Mouse (Mus musculus) hindbrain, embryonic 13.5 days (tissue): ENCODE results near the gene Acsm2. TPM values are rescaled to one million over a fixed set of nuclear protein-coding genes. Genes with fewer than 3 reads are reported as not detected.

Source experiments
- ATAC-seq: fragments of 200-750 bp; cut with Nextera tagmentation; 2 replicates; pipeline ENCODE4 v1.8.0; 2017; ENCODE audit warnings: moderate TSS enrichment; ENCODE audit not compliant: low FRiP score
- H3K27ac ChIP-seq: fragments of 300-500 bp; sonication (generic); 2 replicates; pipeline ENCODE4 v1.5.1; 2015; ENCODE audit warnings: inconsistent platforms, mild to moderate bottlenecking, moderate library complexity
- H3K27me3 ChIP-seq: fragments of 300-500 bp; sonication (generic); 2 replicates; pipeline ENCODE4 v1.6.1; 2015; ENCODE audit warnings: mild to moderate bottlenecking, inconsistent platforms
- H3K36me3 ChIP-seq: fragments of 300-500 bp; sonication (generic); 2 replicates; pipeline ENCODE4 v1.6.1; 2015; ENCODE audit warnings: mild to moderate bottlenecking, inconsistent platforms
- H3K4me1 ChIP-seq: fragments of 300-500 bp; sonication (generic); replicated peaks from 2 replicates; pipeline ENCODE4 v1.6.1; 2015; ENCODE audit warnings: inconsistent platforms
- H3K4me2 ChIP-seq: fragments of 300-500 bp; sonication (generic); 2 replicates; pipeline ENCODE4 v1.6.1; 2015; ENCODE audit warnings: inconsistent platforms, mild to moderate bottlenecking, moderate library complexity
- H3K4me3 ChIP-seq: fragments of 300-500 bp; sonication (generic); 2 replicates; pipeline ENCODE4 v1.5.1; 2015; ENCODE audit warnings: mild to moderate bottlenecking, inconsistent platforms
- H3K9ac ChIP-seq: fragments of 300-500 bp; sonication (generic); 2 replicates; pipeline ENCODE4 v1.6.1; 2015; ENCODE audit warnings: mild to moderate bottlenecking, inconsistent platforms
- H3K9me3 ChIP-seq: fragments of 300-500 bp; sonication (generic); 2 replicates; pipeline ENCODE4 v1.6.1; 2016; ENCODE audit warnings: inconsistent platforms
- WGBS: fragments of 180-500 bp; shearing (Covaris S2); methylation state at CpG from one replicate; pipeline ENCODE4 v1.1.7; 2015; 5-methylcytosine and 5-hydroxymethylcytosine counted together
- polyA plus RNA-seq: library from polyadenylated mRNA; unstranded; fragments of >200 nt; fragmentation: Nextera tagmentation; extraction: Ambion mirVana; gene quantifications from 2 replicates; pipeline ENCODE4 v1.2.1, GENCODE M21; 2015

Gene Acsm2
- polyA plus RNA-seq, 1 experiment from 2014 or later = not detected

DNA sequence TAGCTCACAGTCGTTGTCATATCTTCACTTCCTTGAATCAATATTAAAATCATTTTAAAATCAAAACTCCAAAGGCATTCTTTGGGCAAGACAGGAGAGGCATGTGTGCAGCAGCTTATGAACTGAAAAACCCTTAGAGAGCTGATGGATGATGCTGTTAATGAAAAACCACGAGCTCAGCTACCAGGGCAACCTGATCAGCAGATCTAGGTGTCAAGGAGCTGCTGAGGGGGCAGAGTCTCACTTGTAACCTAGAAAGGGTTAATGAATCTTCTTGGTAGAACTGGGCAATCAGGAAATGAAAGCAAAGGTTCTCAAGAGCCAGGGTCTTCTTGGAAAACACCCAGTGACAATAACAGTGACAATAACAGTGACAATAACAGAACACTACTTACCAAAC lies 42.4 kb downstream of the Acsm2 start:
- Histone ChIP-seq H3K9ac (no peak overlapping the region), H3K4me3 (no peak overlapping the region), H3K27me3 (no peaks in the 10 kb centered on the region), H3K27ac (no peak overlapping the region), H3K4me1 (no peaks in the 10 kb centered on the region), H3K9me3 (no peaks in the 10 kb centered on the region), H3K4me2 (no peak overlapping the region), H3K36me3 (no peaks in the 10 kb centered on the region)
- ATAC-seq = no peak
- 78% methylated on average over 2 of the region's 2 CpGs for WGBS

DNA sequence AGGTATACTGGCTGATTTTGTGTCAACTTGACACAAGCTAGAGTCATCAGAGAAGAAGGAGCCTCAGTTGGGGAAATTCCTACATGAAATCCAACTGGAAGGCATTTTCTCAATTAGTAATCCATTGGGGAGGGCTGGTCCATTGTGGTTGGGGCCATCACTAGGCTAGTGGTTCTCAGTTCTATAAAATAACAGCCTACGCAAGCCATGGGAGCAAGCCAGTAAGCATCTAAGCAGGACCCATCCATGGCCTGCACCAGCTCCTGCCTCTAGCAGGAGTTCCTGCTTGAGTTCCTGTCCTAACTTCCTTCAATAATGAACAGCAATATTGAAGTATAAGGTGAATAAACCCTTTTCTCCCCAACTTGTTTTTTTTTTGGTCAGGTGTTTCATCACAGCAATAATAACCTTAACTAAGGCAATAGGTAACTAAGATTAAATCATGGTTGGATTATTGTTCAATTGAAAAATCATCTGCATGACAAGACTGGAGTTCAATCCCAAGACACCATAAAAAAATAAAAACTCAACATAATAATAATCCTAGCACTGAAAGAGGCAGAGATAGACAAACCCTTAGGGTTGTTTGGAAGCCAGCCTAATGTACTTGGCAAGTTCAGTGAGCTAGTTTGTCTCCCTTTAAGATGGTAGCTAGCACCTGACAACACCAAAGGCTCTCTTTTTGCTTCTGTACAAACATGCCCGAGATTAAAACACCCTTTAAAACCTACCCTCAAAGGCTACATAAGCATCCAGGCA lies 47.2 kb downstream of the Acsm2 start:
- H3K27ac ChIP-seq = no peak overlapping the region
- H3K4me2 ChIP-seq = no peak overlapping the region
- ATAC-seq = no peak
- no peaks in the 10 kb centered on the region for H3K36me3 ChIP-seq
- WGBS = 92% methylated on average over 2 of the region's 2 CpGs
- no peak overlapping the region for H3K9ac ChIP-seq
- H3K4me1 ChIP-seq = no peaks in the 10 kb centered on the region
- H3K9me3 ChIP-seq = no peaks in the 10 kb centered on the region
- no peaks in the 10 kb centered on the region for H3K27me3 ChIP-seq
- H3K4me3 ChIP-seq = no peak overlapping the region

DNA sequence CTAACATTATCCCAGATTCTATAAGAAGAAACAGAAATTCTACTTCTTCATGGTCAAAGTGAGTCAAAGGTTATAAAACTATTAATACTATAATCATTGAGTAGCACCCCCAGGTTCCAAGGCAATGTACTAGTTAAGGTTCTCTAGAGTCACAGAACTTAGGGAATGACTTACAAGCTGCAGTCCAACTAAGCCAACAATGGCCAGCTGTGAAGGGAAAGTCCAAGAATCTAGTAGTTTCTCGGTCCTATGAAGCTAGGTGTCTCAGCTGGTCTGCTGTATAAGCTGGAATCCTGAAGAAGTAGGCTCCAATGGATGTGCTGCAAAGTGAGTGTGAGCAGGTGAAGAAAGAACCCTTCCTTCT lies 47.8 kb downstream of the Acsm2 start:
- H3K27me3 ChIP-seq = no peaks in the 10 kb centered on the region
- no peaks in the 10 kb centered on the region for H3K36me3 ChIP-seq
- H3K9ac ChIP-seq = no peak overlapping the region
- H3K4me1 ChIP-seq = no peaks in the 10 kb centered on the region
- no peak overlapping the region for H3K4me3 ChIP-seq
- no peak overlapping the region for H3K27ac ChIP-seq
- 66% methylated on average over 1 of the region's 1 CpGs for WGBS
- no peak for ATAC-seq
- no peak overlapping the region for H3K4me2 ChIP-seq
- no peaks in the 10 kb centered on the region for H3K9me3 ChIP-seq

GRCm38 (mm10) chr7:119604903-119605483 lies 50.9 kb downstream of the Acsm2 start:
- no peak for ATAC-seq
- WGBS = 80% methylated on average over 2 of the region's 2 CpGs
- Histone ChIP-seq H3K4me2 (no peak overlapping the region), H3K36me3 (no peaks in the 10 kb centered on the region), H3K4me3 (no peak overlapping the region), H3K4me1 (no peaks in the 10 kb centered on the region), H3K27ac (no peak overlapping the region), H3K27me3 (no peaks in the 10 kb centered on the region), H3K9ac (no peak overlapping the region), H3K9me3 (no peaks in the 10 kb centered on the region)

GRCm38 (mm10) chr7:119605926-119606663 lies 52.0 kb downstream of the Acsm2 start:
- ATAC-seq = no peak
- Histone ChIP-seq H3K27me3 (no peaks in the 10 kb centered on the region), H3K27ac (no peak overlapping the region), H3K4me1 (no peaks in the 10 kb centered on the region), H3K4me2 (no peak overlapping the region), H3K9ac (no peak overlapping the region), H3K36me3 (no peaks in the 10 kb centered on the region), H3K9me3 (no peaks in the 10 kb centered on the region), H3K4me3 (no peak overlapping the region)
- 83% methylated on average over 9 of the region's 9 CpGs for WGBS

DNA sequence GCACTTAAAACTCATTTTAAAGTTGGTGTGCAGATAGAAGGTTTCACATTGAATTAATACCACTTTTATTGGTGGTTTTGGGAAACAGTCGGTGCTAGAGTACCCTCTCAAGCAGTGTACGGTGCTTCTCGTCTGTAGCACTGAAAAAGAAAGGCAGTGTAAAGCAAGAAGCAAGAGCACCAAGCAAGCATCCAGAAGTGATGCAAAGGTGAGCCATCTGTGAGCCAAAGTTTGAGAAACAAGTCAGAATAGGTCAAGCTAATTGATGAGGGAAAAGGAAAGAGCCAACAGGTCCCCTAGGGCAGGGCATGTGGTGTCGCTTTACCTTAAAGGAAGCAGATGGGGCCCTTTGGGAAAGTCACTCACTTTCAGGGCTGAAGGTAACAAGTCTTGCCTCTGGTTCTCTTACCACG lies 52.5 kb downstream of the Acsm2 start, which contains the start of gene Acsm1:
Gene Acsm1 (plus strand): TSS at position 363 of the 413 bp plus-strand sequence.
- Histone ChIP-seq H3K9me3 (no peaks in the 10 kb centered on the region), H3K9ac (no peak within 1 kb of the TSS), H3K36me3 (no peaks in the 10 kb centered on the region), H3K4me1 (no peaks in the 10 kb centered on the region), H3K4me2 (no peak within 1 kb of the TSS), H3K27ac (no peak within 1 kb of the TSS), H3K4me3 (no peak within 1 kb of the TSS), H3K27me3 (no peaks in the 10 kb centered on the region)
- WGBS = 86% methylated on average over 5 of the region's 5 CpGs
- no peak for ATAC-seq

DNA sequence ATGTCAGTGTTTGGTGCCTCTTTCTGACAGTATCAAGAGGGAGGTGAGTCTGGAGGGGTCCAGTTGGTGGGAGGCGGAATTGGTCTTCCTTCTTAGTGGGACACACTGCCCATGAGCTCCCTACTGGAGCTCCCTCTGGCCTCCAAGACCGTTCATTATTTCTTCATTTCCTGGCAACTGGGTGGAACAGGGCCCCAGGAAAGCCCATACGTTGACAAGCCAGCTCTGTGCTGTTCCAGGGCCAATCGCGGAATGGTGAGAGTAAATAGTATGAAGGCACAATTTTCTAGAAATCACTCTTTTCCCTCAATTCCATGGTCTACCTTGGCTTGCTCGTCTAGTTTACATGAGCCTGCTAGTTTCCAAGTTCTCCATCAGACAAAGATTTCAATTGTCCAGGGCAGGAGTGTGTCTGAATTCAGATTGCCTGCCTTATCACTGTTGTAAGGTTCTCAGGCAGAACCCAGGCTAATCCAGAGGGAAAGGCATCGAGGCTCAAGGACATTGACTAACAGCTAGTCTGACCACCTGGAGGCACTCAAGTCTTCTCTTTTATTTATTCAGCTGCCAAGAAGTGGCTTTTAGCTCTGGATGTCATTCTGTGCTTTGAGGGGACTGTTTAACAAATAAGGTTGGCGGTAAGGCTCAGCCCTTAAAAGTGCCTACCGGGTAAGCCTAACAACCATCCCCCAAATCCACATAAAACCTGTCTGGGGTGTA lies 53.8 kb downstream of the Acsm2 start:
- Histone ChIP-seq H3K4me2 (no peak overlapping the region), H3K4me1 (no peaks in the 10 kb centered on the region), H3K36me3 (no peaks in the 10 kb centered on the region), H3K9ac (no peak overlapping the region), H3K9me3 (no peaks in the 10 kb centered on the region), H3K27ac (no peak overlapping the region), H3K27me3 (no peaks in the 10 kb centered on the region), H3K4me3 (no peak overlapping the region)
- no peak for ATAC-seq
- 85% methylated on average over 9 of the region's 9 CpGs for WGBS

- no peaks in the 10 kb centered on the region for H3K36me3 ChIP-seq
- H3K9ac ChIP-seq = no peak overlapping the region
- no peak overlapping the region for H3K27ac ChIP-seq
- no peak overlapping the region for H3K4me2 ChIP-seq
- no peaks in the 10 kb centered on the region for H3K9me3 ChIP-seq
- no peaks in the 10 kb centered on the region for H3K4me1 ChIP-seq
- H3K4me3 ChIP-seq = no peak overlapping the region
- 91% methylated on average over 1 of the region's 1 CpGs for WGBS
- no peak for ATAC-seq
- H3K27me3 ChIP-seq = no peaks in the 10 kb centered on the region
These were observed 62.4 kb downstream of the Acsm2 start for GRCm38 (mm10) chr7:119616531-119616930.

DNA sequence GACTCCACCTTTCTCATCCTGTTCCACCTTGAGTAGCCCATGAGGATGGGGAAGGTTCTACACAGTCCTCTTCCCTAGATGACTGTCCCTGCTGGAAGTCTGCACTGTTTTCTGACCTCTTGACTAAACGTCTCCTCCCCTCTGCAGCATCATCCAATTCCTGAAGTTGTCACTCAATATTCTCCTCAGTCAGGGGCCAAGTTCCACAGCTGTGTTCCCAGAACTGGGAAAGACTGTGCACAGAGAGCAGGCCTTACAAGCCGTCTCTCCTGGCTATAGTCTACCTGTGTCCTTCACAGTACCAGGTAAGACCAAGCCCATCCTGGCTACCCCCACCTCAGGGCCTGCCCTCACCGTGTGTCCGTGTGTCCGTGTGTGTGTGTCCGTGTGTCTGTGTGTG lies 63.5 kb downstream of the Acsm2 start:
- ATAC-seq = no peak
- H3K36me3 ChIP-seq = no peaks in the 10 kb centered on the region
- H3K4me3 ChIP-seq = no peak overlapping the region
- H3K27ac ChIP-seq = no peak overlapping the region
- H3K4me1 ChIP-seq = no peaks in the 10 kb centered on the region
- no peak overlapping the region for H3K4me2 ChIP-seq
- no peak overlapping the region for H3K9ac ChIP-seq
- no peaks in the 10 kb centered on the region for H3K9me3 ChIP-seq
- H3K27me3 ChIP-seq = no peaks in the 10 kb centered on the region
- WGBS = 85% methylated on average over 6 of the region's 6 CpGs

- Histone ChIP-seq H3K9ac (no peak overlapping the region), H3K9me3 (no peaks in the 10 kb centered on the region), H3K36me3 (no peaks in the 10 kb centered on the region), H3K27ac (no peak overlapping the region), H3K4me1 (no peaks in the 10 kb centered on the region), H3K27me3 (no peaks in the 10 kb centered on the region), H3K4me2 (no peak overlapping the region), H3K4me3 (no peak overlapping the region)
- 64% methylated on average over 4 of the region's 4 CpGs for WGBS
- ATAC-seq = no peak
These were observed 64.2 kb downstream of the Acsm2 start for GRCm38 (mm10) chr7:119618209-119618935.

DNA sequence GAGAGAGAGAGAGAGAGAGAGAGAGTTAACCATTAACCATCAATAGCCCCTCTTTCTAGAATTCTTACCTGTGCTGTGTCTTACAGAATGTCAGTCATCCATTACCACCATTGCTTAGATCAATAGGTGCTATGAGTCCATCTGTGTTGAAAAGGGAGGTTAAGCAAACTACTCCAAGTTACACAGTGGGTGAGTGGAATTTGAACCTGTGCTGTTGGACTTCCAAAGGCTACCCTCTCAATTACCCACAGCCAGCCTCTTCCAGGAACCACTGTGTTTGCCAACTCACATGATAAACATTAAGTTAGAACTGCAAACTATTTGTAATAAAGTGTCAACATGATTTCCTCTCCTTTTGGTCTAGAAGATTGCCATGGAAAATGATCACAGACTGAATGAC lies 66.0 kb downstream of the Acsm2 start:
- Histone ChIP-seq H3K27ac (no peak overlapping the region), H3K9ac (no peak overlapping the region), H3K36me3 (no peaks in the 10 kb centered on the region), H3K9me3 (no peaks in the 10 kb centered on the region), H3K4me1 (no peaks in the 10 kb centered on the region), H3K4me3 (no peak overlapping the region), H3K4me2 (no peak overlapping the region), H3K27me3 (no peaks in the 10 kb centered on the region)
- no peak for ATAC-seq

DNA sequence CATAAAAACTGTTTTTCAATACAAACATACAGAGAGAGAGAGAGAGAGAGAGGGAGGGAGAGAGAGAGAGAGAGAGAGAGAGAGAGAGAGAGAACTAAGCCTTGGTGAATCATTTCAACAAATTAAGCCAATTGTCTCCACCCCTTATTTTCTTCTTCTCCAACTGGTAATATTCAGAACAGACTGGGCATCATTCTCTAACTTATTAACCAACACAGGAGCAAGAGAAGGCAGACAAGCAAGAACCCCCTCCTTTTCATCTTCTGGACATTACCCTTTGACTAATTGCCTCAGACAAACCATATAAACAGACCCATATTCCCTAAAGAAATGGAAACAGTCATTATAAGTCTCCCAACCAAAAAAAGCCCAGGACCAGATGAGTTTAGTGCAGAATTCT lies 84.6 kb downstream of the Acsm2 start:
- H3K4me2 ChIP-seq = no peak overlapping the region
- ATAC-seq = no peak
- H3K27me3 ChIP-seq = no peaks in the 10 kb centered on the region
- no peak overlapping the region for H3K9ac ChIP-seq
- no peaks in the 10 kb centered on the region for H3K9me3 ChIP-seq
- no peaks in the 10 kb centered on the region for H3K4me1 ChIP-seq
- no peaks in the 10 kb centered on the region for H3K36me3 ChIP-seq
- no peak overlapping the region for H3K4me3 ChIP-seq
- no peak overlapping the region for H3K27ac ChIP-seq
